Mouse (Mus musculus) cerebellum, postnatal 4 days (tissue): Measurements from ENCODE around the gene Kcng4.

Source experiments
- DNase-seq, 2 experiments: peaks; one replicate each; pipeline ENCODE4 v3.0.0; 2022; ENCODE audit warnings: low spot score in 2 of 2, mixed read lengths in 1 of 2

The Kcng4 gene

GRCm38 (mm10) chr8:119635378-119635777 is at the start of gene Kcng4:
Kcng4 (minus strand) TSS chr8:119635680.
- no peak for DNase-seq

- no peak for DNase-seq
Observed at GRCm38 (mm10) chr8:119679184-119679583, 43.7 kb upstream of the Kcng4 start.

- peak in 1 of 2 experiments; percentile 38 for DNase-seq
Observed at GRCm38 (mm10) chr8:119678138-119678843, 42.8 kb upstream of the Kcng4 start.

- peak; percentile 95 to 96 for DNase-seq
Observed at GRCm38 (mm10) chr8:119676389-119676788, 40.9 kb upstream of the Kcng4 start.

- DNase-seq = no peak
Observed at GRCm38 (mm10) chr8:119675457-119675856, 40.0 kb upstream of the Kcng4 start.

- no peak for DNase-seq
Observed at GRCm38 (mm10) chr8:119673976-119674555, 38.6 kb upstream of the Kcng4 start.

- DNase-seq = no peak
Observed at GRCm38 (mm10) chr8:119670419-119671091, 35.1 kb upstream of the Kcng4 start.

GRCm38 (mm10) chr8:119669284-119669683 is 33.8 kb upstream of the Kcng4 start:
- no peak for DNase-seq

GRCm38 (mm10) chr8:119668447-119668846 is 33.0 kb upstream of the Kcng4 start:
- DNase-seq = no peak

- DNase-seq = no peak
Observed at GRCm38 (mm10) chr8:119666219-119666951, 30.9 kb upstream of the Kcng4 start, which contains the start of gene Wfdc1. Wfdc1 (plus strand) TSS chr8:119666365.

GRCm38 (mm10) chr8:119665270-119665669 is 29.8 kb upstream of the Kcng4 start:
- DNase-seq = no peak

- no peak for DNase-seq
Observed at GRCm38 (mm10) chr8:119663440-119663839, 28.0 kb upstream of the Kcng4 start.

GRCm38 (mm10) chr8:119661892-119662291 is 26.4 kb upstream of the Kcng4 start:
- DNase-seq = no peak

GRCm38 (mm10) chr8:119661081-119661480 is 25.6 kb upstream of the Kcng4 start:
- peak in 1 of 2 experiments; percentile 47 for DNase-seq

GRCm38 (mm10) chr8:119656709-119657464 is 21.4 kb upstream of the Kcng4 start:
- DNase-seq = no peak

GRCm38 (mm10) chr8:119651324-119651723 is 15.8 kb upstream of the Kcng4 start:
- DNase-seq = no peak

GRCm38 (mm10) chr8:119646846-119647245 is 11.4 kb upstream of the Kcng4 start:
- no peak for DNase-seq

- DNase-seq = no peak
Observed at GRCm38 (mm10) chr8:119646197-119646596, 10.7 kb upstream of the Kcng4 start.

GRCm38 (mm10) chr8:119644981-119645597 is 9.6 kb upstream of the Kcng4 start:
- DNase-seq = no peak

- DNase-seq = no peak
Observed at GRCm38 (mm10) chr8:119644429-119644960, 9.0 kb upstream of the Kcng4 start.

GRCm38 (mm10) chr8:119642960-119643359 is 7.5 kb upstream of the Kcng4 start:
- no peak for DNase-seq
